Mouse (Mus musculus) hindbrain, embryonic 15.5 days (tissue): Measurements from ENCODE around the gene Pigv. TPM values are rescaled to one million over a fixed set of nuclear protein-coding genes. Genes with fewer than 3 reads are reported as not detected.
"Not testable (repeated sequence)": the region's sequence is repeated elsewhere in the genome, so short reads cannot be mapped to it uniquely, and the experiment has no call there.

Experiments
- ATAC-seq: fragments of 200-750 bp; cut with Nextera tagmentation; 2 replicates; pipeline ENCODE4 v1.8.0; 2017; ENCODE audit warnings: low read depth, moderate number of reproducible peaks, moderate TSS enrichment; ENCODE audit not compliant: low FRiP score
- H3K27ac ChIP-seq: fragments of 300-500 bp; sonication (generic); replicated peaks from 2 replicates; pipeline ENCODE4 v1.5.1; 2015; ENCODE audit warnings: mild to moderate bottlenecking, inconsistent platforms
- H3K27me3 ChIP-seq: fragments of 300-500 bp; sonication (generic); 2 replicates; pipeline ENCODE4 v1.6.1; 2015; ENCODE audit warnings: control low read depth, inconsistent platforms
- H3K36me3 ChIP-seq: fragments of 300-500 bp; sonication (generic); 2 replicates; pipeline ENCODE4 v1.6.1; 2015; ENCODE audit warnings: control low read depth, inconsistent platforms
- H3K4me1 ChIP-seq: fragments of 300-500 bp; sonication (generic); replicated peaks from 2 replicates; pipeline ENCODE4 v1.6.1; 2015; ENCODE audit warnings: control low read depth, inconsistent platforms
- H3K4me2 ChIP-seq: fragments of 300-500 bp; sonication (generic); 2 replicates; pipeline ENCODE4 v1.6.1; 2015; ENCODE audit warnings: moderate library complexity, mild to moderate bottlenecking, inconsistent platforms
- H3K4me3 ChIP-seq: fragments of 300-500 bp; sonication (generic); 2 replicates; pipeline ENCODE4 v1.5.1; 2015; ENCODE audit warnings: mild to moderate bottlenecking, inconsistent platforms
- H3K9ac ChIP-seq: fragments of 300-500 bp; sonication (generic); 2 replicates; pipeline ENCODE4 v1.6.1; 2015; ENCODE audit warnings: inconsistent platforms
- H3K9me3 ChIP-seq: fragments of 300-500 bp; sonication (generic); 2 replicates; pipeline ENCODE4 v1.6.1; 2016; ENCODE audit warnings: control low read depth, inconsistent platforms
- WGBS: fragments of 180-500 bp; shearing (Covaris S2); methylation state at CpG from one replicate; pipeline ENCODE4 v1.1.7; 2015; 5-methylcytosine and 5-hydroxymethylcytosine counted together
- polyA plus RNA-seq: library from polyadenylated mRNA; unstranded; fragments of >200 nt; fragmentation: Nextera tagmentation; extraction: Ambion mirVana; gene quantifications from 2 replicates; pipeline ENCODE4 v1.2.1, GENCODE M21; 2015

Gene Pigv
- polyA plus RNA-seq, 1 experiment from 2014 or later = 14.2 TPM

GRCm38 (mm10) chr4:133656997-133657396 lies 15.4 kb downstream of the Pigv start:
- WGBS = 16% methylated on average over 4 of the region's 4 CpGs
- no peak overlapping the region for H3K9ac ChIP-seq
- no peaks in the 10 kb centered on the region for H3K9me3 ChIP-seq
- no peak overlapping the region for H3K4me2 ChIP-seq
- no peak overlapping the region for H3K27ac ChIP-seq
- no peak overlapping the region for H3K4me3 ChIP-seq
- ATAC-seq = no peak
- no peaks in the 10 kb centered on the region for H3K27me3 ChIP-seq
- 0 out of 2 replicates have a peak, but pooled peaks cover 4% of the 10 kb centered on the region for H3K36me3 ChIP-seq
- peaks cover 33% of the 10 kb centered on the region for H3K4me1 ChIP-seq

GRCm38 (mm10) chr4:133656294-133656693 lies 16.2 kb downstream of the Pigv start:
- Histone ChIP-seq H3K4me2 (no peak overlapping the region), H3K36me3 (0 out of 2 replicates have a peak, but pooled peaks cover 2% of the 10 kb centered on the region), H3K9me3 (no peaks in the 10 kb centered on the region), H3K9ac (no peak overlapping the region), H3K27ac (no peak overlapping the region), H3K27me3 (no peaks in the 10 kb centered on the region), H3K4me3 (no peak overlapping the region), H3K4me1 (peaks cover 30% of the 10 kb centered on the region)
- no peak for ATAC-seq
- WGBS = 42% methylated on average over 4 of the region's 4 CpGs

GRCm38 (mm10) chr4:133654070-133654469 lies 18.4 kb downstream of the Pigv start:
- H3K27me3 ChIP-seq, H3K4me3 ChIP-seq, H3K36me3 ChIP-seq, H3K9me3 ChIP-seq, ATAC-seq, H3K27ac ChIP-seq, H3K9ac ChIP-seq, H3K4me2 ChIP-seq, H3K4me1 ChIP-seq: not testable (repeated sequence)
- WGBS = over 99% methylated on average over 5 of the region's 5 CpGs

DNA sequence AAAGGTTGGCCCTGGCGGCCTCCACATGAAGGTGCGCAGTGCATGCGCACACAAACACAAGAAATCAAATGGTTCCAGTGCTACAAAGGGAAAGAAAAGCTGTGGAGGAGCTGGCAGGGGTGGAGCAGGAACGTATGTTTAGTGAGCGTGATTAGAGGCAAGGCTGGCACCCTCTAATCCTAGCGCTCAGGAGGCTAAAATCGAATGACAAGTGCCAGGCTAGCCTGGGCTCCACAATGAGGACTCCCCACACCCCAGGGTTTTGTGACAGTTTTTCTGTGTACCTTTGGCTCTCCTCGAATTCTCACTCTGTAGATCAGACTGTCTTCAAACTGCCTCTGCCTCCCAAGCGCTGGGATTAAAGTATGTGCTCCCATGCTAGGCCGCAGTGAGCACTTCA lies 19.7 kb downstream of the Pigv start:
- 76% methylated on average over 10 of the region's 10 CpGs for WGBS

GRCm38 (mm10) chr4:133651986-133652385 lies 20.5 kb downstream of the Pigv start:
- Histone ChIP-seq H3K27me3 (no peaks in the 10 kb centered on the region), H3K4me1 (no peaks in the 10 kb centered on the region), H3K4me2 (no peak overlapping the region), H3K36me3 (no peaks in the 10 kb centered on the region), H3K9me3 (no peaks in the 10 kb centered on the region), H3K9ac (no peak overlapping the region), H3K4me3 (no peak overlapping the region), H3K27ac (no peak overlapping the region)
- 70% methylated on average over 4 of the region's 4 CpGs for WGBS
- ATAC-seq = no peak

More for the DNA sequence above, 19.7 kb downstream of the Pigv start:
- no peak for ATAC-seq
- Histone ChIP-seq H3K9ac (no peak overlapping the region), H3K36me3 (no peaks in the 10 kb centered on the region), H3K4me3 (no peak overlapping the region), H3K27ac (no peak overlapping the region), H3K4me2 (no peak overlapping the region), H3K9me3 (no peaks in the 10 kb centered on the region), H3K4me1 (no peaks in the 10 kb centered on the region), H3K27me3 (no peaks in the 10 kb centered on the region)

DNA sequence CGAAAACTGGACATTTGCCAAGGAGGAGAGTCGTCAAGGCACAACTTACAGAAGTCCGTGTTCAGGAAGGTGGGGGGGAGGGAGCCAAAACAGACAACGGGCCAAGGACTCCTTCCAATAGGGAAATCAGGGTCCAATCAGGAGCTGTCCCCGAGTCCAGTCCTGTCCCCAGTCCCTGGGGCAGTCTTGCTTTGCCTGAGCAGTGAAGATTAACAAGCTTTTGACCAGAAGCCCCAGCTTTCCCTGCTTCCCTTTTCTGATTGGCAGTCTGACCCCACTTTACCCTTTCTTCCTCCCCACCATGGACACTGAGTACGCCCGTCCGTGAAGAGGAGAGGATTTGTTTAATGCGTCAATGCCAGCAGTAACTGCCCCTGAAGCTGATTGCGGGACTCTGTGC lies 21.0 kb downstream of the Pigv start:
- Histone ChIP-seq H3K27ac (no peak overlapping the region), H3K9ac (no peak overlapping the region), H3K36me3 (no peaks in the 10 kb centered on the region), H3K9me3 (no peaks in the 10 kb centered on the region), H3K4me2 (no peak overlapping the region), H3K4me3 (no peak overlapping the region), H3K4me1 (no peaks in the 10 kb centered on the region), H3K27me3 (no peaks in the 10 kb centered on the region)
- ATAC-seq = no peak
- WGBS = 55% methylated on average over 10 of the region's 10 CpGs

GRCm38 (mm10) chr4:133649989-133650699 lies 22.3 kb downstream of the Pigv start, which contains the start of gene Zdhhc18:
TSS of gene Zdhhc18 (minus strand) at chr4:133650154.
- Histone ChIP-seq H3K27me3 (no peaks in the 10 kb centered on the region), H3K4me1 (no peaks in the 10 kb centered on the region), H3K4me3 (0 out of 2 replicates have a peak within 1 kb of the TSS, but pooled peaks have one; percentile 9), H3K36me3 (no peaks in the 10 kb centered on the region), H3K4me2 (peak within 1 kb of the TSS; percentile 41), H3K9me3 (no peaks in the 10 kb centered on the region), H3K9ac (no peak within 1 kb of the TSS), H3K27ac (peak within 1 kb of the TSS; percentile 34; the same call in 1 of the 2 replicates)
- peak; percentile 61; the same call in 1 of the 2 replicates for ATAC-seq
- 41% methylated on average over 7 of the region's 7 CpGs for WGBS

- Histone ChIP-seq H3K4me3 (0 out of 2 replicates have a peak overlapping the region, but pooled peaks have one; percentile 9), H3K27ac (peak overlapping the region; percentile 34; the same call in 1 of the 2 replicates), H3K4me2 (peak overlapping the region; percentile 41)
- not testable (repeated sequence) for H3K36me3 ChIP-seq, H3K9ac ChIP-seq, H3K4me1 ChIP-seq, H3K9me3 ChIP-seq, ATAC-seq, H3K27me3 ChIP-seq
- 91% methylated on average over 5 of the region's 5 CpGs for WGBS
These were observed 23.0 kb downstream of the Pigv start for GRCm38 (mm10) chr4:133649464-133649863.

DNA sequence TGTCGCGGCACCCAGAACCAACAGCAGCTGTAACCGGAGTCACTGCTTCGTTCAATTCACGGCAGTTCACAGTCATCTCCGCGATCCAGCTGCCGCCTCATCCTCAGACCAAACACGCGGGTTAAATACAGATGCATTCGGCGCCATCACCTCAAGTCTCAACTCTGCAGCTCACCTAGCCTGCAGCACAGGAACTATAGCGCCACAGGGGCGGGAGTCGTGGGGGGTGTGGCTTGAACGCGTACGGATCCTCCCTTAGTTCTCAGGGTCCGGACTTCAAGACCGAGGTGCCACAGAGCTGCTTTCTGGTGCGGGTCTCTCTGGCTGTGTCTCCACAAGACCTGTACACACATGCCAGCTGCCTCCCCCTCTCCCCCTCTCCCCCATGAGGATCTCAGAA lies 26.8 kb downstream of the Pigv start:
- Histone ChIP-seq H3K9ac (no peak overlapping the region), H3K27me3 (no peaks in the 10 kb centered on the region), H3K4me1 (no peaks in the 10 kb centered on the region), H3K9me3 (no peaks in the 10 kb centered on the region), H3K4me2 (no peak overlapping the region), H3K27ac (no peak overlapping the region), H3K4me3 (no peak overlapping the region), H3K36me3 (no peaks in the 10 kb centered on the region)
- WGBS = 48% methylated on average over 21 of the region's 21 CpGs
- no peak for ATAC-seq

- H3K27me3 ChIP-seq = no peaks in the 10 kb centered on the region
- H3K9ac ChIP-seq = no peak overlapping the region
- WGBS = 88% methylated on average over 3 of the region's 3 CpGs
These were observed 27.3 kb downstream of the Pigv start for GRCm38 (mm10) chr4:133645195-133645594.

GRCm38 (mm10) chr4:133634043-133634410 lies 38.4 kb downstream of the Pigv start:
- Histone ChIP-seq H3K4me2 (no peak overlapping the region), H3K27ac (no peak overlapping the region), H3K9me3 (no peaks in the 10 kb centered on the region), H3K4me3 (no peak overlapping the region), H3K4me1 (peaks cover 37% of the 10 kb centered on the region), H3K27me3 (no peaks in the 10 kb centered on the region), H3K9ac (no peak overlapping the region), H3K36me3 (no peaks in the 10 kb centered on the region)
- 81% methylated on average over 5 of the region's 5 CpGs for WGBS
- no peak for ATAC-seq

More at GRCm38 (mm10) chr4:133645195-133645594, 27.3 kb downstream of the Pigv start:
- H3K4me1 ChIP-seq = no peaks in the 10 kb centered on the region
- H3K27ac ChIP-seq = no peak overlapping the region
- no peak for ATAC-seq
- no peaks in the 10 kb centered on the region for H3K9me3 ChIP-seq
- H3K4me3 ChIP-seq = no peak overlapping the region
- H3K36me3 ChIP-seq = no peaks in the 10 kb centered on the region
- no peak overlapping the region for H3K4me2 ChIP-seq

- Histone ChIP-seq H3K27me3 (no peaks in the 10 kb centered on the region), H3K36me3 (no peaks in the 10 kb centered on the region), H3K27ac (peak overlapping the region; percentile 84), H3K4me1 (peaks cover 37% of the 10 kb centered on the region), H3K9ac (peak overlapping the region; percentile 77), H3K9me3 (no peaks in the 10 kb centered on the region), H3K4me3 (peak overlapping the region; percentile 74), H3K4me2 (peak overlapping the region; percentile 68)
- WGBS = 21% methylated on average over 16 of the region's 47 CpGs
- ATAC-seq = peak; percentile 82
These were observed 39.0 kb downstream of the Pigv start for GRCm38 (mm10) chr4:133633332-133634042.
